Mouse (Mus musculus) heart, postnatal 25 days (tissue): ENCODE data around the gene Bola3. TPM values are rescaled to one million over a fixed set of nuclear protein-coding genes. Genes with fewer than 3 reads are reported as not detected.
"Not testable (repeated sequence)": the region's sequence is repeated elsewhere in the genome, so short reads cannot be mapped to it uniquely, and the experiment has no call there.

Experiments
- DNase-seq: peaks from one replicate; pipeline ENCODE4 v3.0.0; 2022; ENCODE audit warnings: low spot score
- intact Hi-C: fragments of 180-260 bp; cut with DNase I; formaldehyde crosslinking; loops from one replicate; pipeline ENCODE4 v1.15.1; 2025
- total RNA-seq, 2 experiments: library from RNA; stranded (reverse); gene quantifications; 2 replicates each; pipeline ENCODE4 v1.2.3; 2021

The Bola3 gene
- total RNA-seq, 2 experiments from 2014 or later: 371 to 393 TPM

- intact Hi-C loops, DNase-seq: not testable (repeated sequence)
These were observed 3.7 kb upstream of the Bola3 start for GRCm38 (mm10) chr6:83345285-83345684.

- DNase-seq: no peak
- intact Hi-C loops: no loop called here
These were observed 1.0 kb upstream of the Bola3 start for GRCm38 (mm10) chr6:83347916-83348315.

GRCm38 (mm10) chr6:83349274-83349958, 469 bp downstream of the Bola3 start:
- DNase-seq: peak; percentile 76
- intact Hi-C loops: no loop called here

- intact Hi-C loops: loop anchor here (5.0 kb wide), 1 partner anchor 222 kb away; the partner anchor contains the start of gene Stambp
- DNase-seq: no peak
These were observed 1.2 kb downstream of the Bola3 start for GRCm38 (mm10) chr6:83350172-83350571.

- intact Hi-C loops: loop anchor here (5.0 kb wide), 1 partner anchor 221 kb away; the partner anchor contains the start of gene Stambp
- no peak for DNase-seq
These were observed 2.0 kb downstream of the Bola3 start for GRCm38 (mm10) chr6:83350851-83351405.

GRCm38 (mm10) chr6:83351490-83352160, 2.7 kb downstream of the Bola3 start:
- intact Hi-C loops: loop anchor here (5.0 kb wide), 1 partner anchor 221 kb away; the partner anchor contains the start of gene Stambp
- no peak for DNase-seq

- intact Hi-C loops: loop anchor here (5.0 kb wide), 1 partner anchor 219 kb away; the partner anchor contains the start of gene Stambp
- no peak for DNase-seq
These were observed 3.9 kb downstream of the Bola3 start for GRCm38 (mm10) chr6:83352666-83353410.

- intact Hi-C loops: loop anchor here (5.0 kb wide), 1 partner anchor 217 kb away; the partner anchor contains the start of gene Stambp
- no peak for DNase-seq
These were observed 6.2 kb downstream of the Bola3 start for GRCm38 (mm10) chr6:83354856-83355781.

- intact Hi-C loops: loop anchor here (1.0 to 2.0 kb wide), 2 partner anchors 156 to 316 kb away; no protein-coding TSS in a partner anchor
- peak; percentile 56 for DNase-seq
These were observed 7.7 kb downstream of the Bola3 start for GRCm38 (mm10) chr6:83356569-83357138.

GRCm38 (mm10) chr6:83357436-83357835, 8.5 kb downstream of the Bola3 start:
- intact Hi-C loops: loop anchor here (2.0 kb wide), 1 partner anchor 315 kb away; no protein-coding TSS in a partner anchor
- no peak for DNase-seq

GRCm38 (mm10) chr6:83361523-83362248, 12.7 kb downstream of the Bola3 start:
- no peak for DNase-seq
- intact Hi-C loops: no loop called here

GRCm38 (mm10) chr6:83363075-83363474, 14.1 kb downstream of the Bola3 start:
- DNase-seq: no peak
- intact Hi-C loops: no loop called here

- intact Hi-C loops: no loop called here
- no peak for DNase-seq
These were observed 21.5 kb downstream of the Bola3 start for GRCm38 (mm10) chr6:83370316-83370965.

GRCm38 (mm10) chr6:83371350-83371749, 22.4 kb downstream of the Bola3 start:
- intact Hi-C loops: no loop called here
- DNase-seq: no peak

GRCm38 (mm10) chr6:83373704-83374300, 24.9 kb downstream of the Bola3 start:
- intact Hi-C loops: no loop called here
- no peak for DNase-seq

GRCm38 (mm10) chr6:83381510-83382491, 32.9 kb downstream of the Bola3 start:
- DNase-seq: peak; percentile 24
- intact Hi-C loops: loop anchor here (5.0 kb wide), 1 partner anchor 76 kb away; the partner anchor contains the start of gene Tet3
